Mouse (Mus musculus): ENCODE results near the gene Duxbl2.
"Not testable (repeated sequence)": the region's sequence is repeated elsewhere in the genome, so short reads cannot be mapped to it uniquely, and the experiment has no call there.

The Duxbl2 gene

GRCm38 (mm10) chr14:26118150-26118549, at the start of gene Duxbl2:
Gene Duxbl2, plus strand, starts transcription at chr14:26118349.
- not testable (repeated sequence) for DNase-seq

- DNase-seq: not testable (repeated sequence)
These were observed 41.3 kb upstream of the Duxbl2 start for GRCm38 (mm10) chr14:26076620-26077390.

- DNase-seq: not testable (repeated sequence)
These were observed 36.9 kb upstream of the Duxbl2 start, which contains the start of gene Cphx2 for GRCm38 (mm10) chr14:26081216-26081615. Gene Cphx2, plus strand, starts transcription at chr14:26081516.

DNA sequence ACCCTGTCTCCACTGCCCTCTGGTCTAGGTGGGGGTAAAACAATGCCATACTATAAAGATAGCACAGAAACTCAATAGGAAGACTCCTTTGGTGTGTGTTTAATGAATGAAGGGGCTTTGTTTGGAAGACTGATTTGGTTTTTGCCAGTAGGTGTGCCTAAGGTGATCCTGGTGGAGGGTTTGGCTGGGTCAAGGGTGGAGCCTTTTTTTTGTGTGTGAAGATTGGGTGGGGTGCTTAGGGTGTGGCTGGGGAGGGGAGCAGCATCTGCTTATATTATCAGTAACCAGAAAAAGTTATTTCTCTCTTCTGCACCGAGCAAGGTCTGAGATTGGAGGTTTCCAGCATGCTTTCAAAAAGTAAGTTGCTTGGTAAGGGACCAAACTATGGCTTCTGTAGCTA, 36.2 kb upstream of the Duxbl2 start, which contains the start of gene Cphx3:
Gene Cphx3 (plus strand): TSS at position 301 of the 400 bp plus-strand sequence.
- DNase-seq: not testable (repeated sequence)

- not testable (repeated sequence) for DNase-seq
These were observed 20.5 kb upstream of the Duxbl2 start for GRCm38 (mm10) chr14:26097622-26098021.

DNA sequence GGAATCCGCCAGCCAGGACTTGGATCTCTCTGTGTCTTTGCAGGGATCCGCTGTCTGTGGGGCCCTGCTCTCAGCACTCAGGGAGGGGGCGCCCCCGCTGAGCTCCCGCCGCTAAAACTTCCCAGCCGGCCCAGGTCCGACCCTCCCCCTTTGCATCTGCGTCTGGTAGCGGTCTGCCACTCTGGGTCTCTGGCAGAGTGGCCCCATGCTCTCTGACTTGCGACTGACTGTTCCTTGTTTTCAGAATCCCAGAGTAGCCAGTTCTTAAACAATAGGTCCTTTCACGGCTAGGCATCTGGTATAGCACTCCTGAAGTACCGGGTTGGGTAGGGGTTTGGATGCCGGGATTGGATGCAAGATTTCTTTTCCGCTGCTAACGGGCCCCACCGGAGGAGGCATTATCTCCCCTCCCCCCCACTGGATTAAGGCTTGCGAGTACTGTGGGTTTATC, 426 bp downstream of the Duxbl2 start:
- not testable (repeated sequence) for DNase-seq

- DNase-seq: not testable (repeated sequence)
These were observed 946 bp downstream of the Duxbl2 start for GRCm38 (mm10) chr14:26119095-26119494.

- DNase-seq: not testable (repeated sequence)
These were observed 28.9 kb downstream of the Duxbl2 start for GRCm38 (mm10) chr14:26147095-26147494.

DNA sequence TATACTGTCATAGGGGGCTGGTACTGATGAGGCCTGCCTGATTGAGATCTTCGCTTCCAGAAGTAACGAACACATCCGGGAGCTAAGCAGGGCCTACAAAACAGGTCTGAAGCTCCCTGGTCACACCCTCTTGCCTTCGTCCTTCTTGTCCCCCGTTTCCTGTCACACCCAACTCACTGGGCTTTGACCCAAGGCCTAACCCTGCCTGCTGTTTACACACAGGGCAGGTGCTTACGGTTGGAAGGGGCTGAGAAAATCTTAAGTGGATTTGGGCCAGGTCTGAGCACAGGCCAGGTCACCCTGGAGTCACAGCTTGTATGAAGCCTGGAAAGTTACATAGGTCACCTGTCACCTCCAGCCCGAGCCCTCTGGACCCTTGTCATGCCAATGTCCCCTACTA, 37.9 kb downstream of the Duxbl2 start:
- not testable (repeated sequence) for DNase-seq

DNA sequence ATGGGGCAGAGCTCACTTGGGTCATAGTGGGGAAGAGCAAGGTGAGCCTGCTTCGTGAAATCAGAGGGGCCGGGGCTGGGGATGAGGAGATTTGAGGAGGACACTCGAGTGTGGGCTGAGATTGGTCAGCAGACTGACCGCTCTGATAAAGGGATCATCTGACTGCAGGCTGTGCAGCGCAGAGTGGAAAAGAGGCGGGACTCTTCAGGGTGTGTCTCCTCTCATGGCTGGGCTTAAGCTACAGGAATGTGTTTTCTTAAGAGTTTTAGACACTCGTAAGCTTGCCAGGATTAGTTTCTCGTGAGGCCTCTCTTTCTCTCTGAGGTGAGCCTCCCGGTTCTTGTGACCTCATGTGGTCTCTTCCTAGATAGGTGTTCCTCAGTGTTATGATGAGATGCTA, 43.0 kb downstream of the Duxbl2 start:
- not testable (repeated sequence) for DNase-seq

DNA sequence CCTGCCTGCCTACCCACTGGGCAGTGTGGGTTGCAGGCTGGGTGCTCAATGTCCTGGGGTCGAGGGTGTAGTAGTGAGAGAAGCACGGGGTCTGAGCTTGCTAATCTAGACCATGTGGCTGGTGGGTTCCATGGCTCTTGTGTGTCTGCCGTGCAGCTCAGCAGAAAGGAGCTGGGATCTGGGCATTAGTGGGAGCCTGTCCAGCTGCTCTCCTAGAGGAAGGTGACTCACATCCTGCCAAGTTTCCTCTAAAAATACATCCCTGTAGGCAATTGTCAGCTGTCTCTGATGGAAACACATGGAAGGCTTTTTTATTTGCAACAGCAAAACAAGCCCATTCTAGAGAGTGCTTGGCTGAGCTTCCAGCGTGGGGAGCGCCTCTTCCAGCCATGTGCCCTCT, 44.3 kb downstream of the Duxbl2 start:
- DNase-seq: not testable (repeated sequence)

GRCm38 (mm10) chr14:26165266-26165665, 47.1 kb downstream of the Duxbl2 start:
- not testable (repeated sequence) for DNase-seq

GRCm38 (mm10) chr14:26173955-26174354, 55.8 kb downstream of the Duxbl2 start:
- DNase-seq: not testable (repeated sequence)

GRCm38 (mm10) chr14:26175028-26175427, 56.9 kb downstream of the Duxbl2 start:
- not testable (repeated sequence) for DNase-seq

Measured in lung, postnatal 4 days (tissue).